Mouse (Mus musculus): ENCODE measurements at regions not wholly inside any gene's neighbourhood (a gene's known extent, or its start where the extent isn't known, plus 50 kb on each side); places are given as distances from the start of the nearest gene placed in this dataset.

GRCm38 (mm10) chr11:24693926-24694325, 616.1 kb downstream of the Bcl11a start:
- peak in 1 of 2 experiments; percentile 9 for DNase-seq

GRCm38 (mm10) chr11:24695010-24695720, 617.3 kb downstream of the Bcl11a start:
- DNase-seq: no peak

- DNase-seq: no peak
These were observed 618.7 kb downstream of the Bcl11a start for GRCm38 (mm10) chr11:24696561-24696960.

GRCm38 (mm10) chr11:24708790-24709189, 630.9 kb downstream of the Bcl11a start:
- peak; percentile 60 to 70 for DNase-seq

GRCm38 (mm10) chr11:24716539-24717287, 638.9 kb downstream of the Bcl11a start:
- DNase-seq: peak; percentile 41 to 52

- DNase-seq: no peak
These were observed 646.5 kb downstream of the Bcl11a start for GRCm38 (mm10) chr11:24724259-24724937.

- DNase-seq: peak; percentile 40 to 70
These were observed 648.5 kb downstream of the Bcl11a start for GRCm38 (mm10) chr11:24726331-24726730.

- DNase-seq: no peak
These were observed 649.5 kb downstream of the Bcl11a start for GRCm38 (mm10) chr11:24727404-24727803.

GRCm38 (mm10) chr11:24731431-24731830, 653.6 kb downstream of the Bcl11a start:
- no peak for DNase-seq

- DNase-seq: peak; percentile 28 to 30
These were observed 661.9 kb downstream of the Bcl11a start for GRCm38 (mm10) chr11:24739710-24740255.

- DNase-seq: no peak
These were observed 662.6 kb downstream of the Bcl11a start for GRCm38 (mm10) chr11:24740466-24740865.

GRCm38 (mm10) chr11:24742561-24742960, 664.7 kb downstream of the Bcl11a start:
- no peak for DNase-seq

GRCm38 (mm10) chr11:24743439-24743838, 665.6 kb downstream of the Bcl11a start:
- DNase-seq: no peak

GRCm38 (mm10) chr11:24745841-24746240, 668.0 kb downstream of the Bcl11a start:
- no peak for DNase-seq

GRCm38 (mm10) chr11:24750144-24750779, 672.4 kb downstream of the Bcl11a start:
- no peak for DNase-seq

GRCm38 (mm10) chr11:24758130-24758529, 680.3 kb downstream of the Bcl11a start:
- DNase-seq: no peak

- DNase-seq: no peak
These were observed 705.6 kb downstream of the Bcl11a start for GRCm38 (mm10) chr11:24783470-24783869.

GRCm38 (mm10) chr11:24789120-24789519, 711.3 kb downstream of the Bcl11a start:
- no peak for DNase-seq

- DNase-seq: peak; percentile 28 to 29
These were observed 717.8 kb downstream of the Bcl11a start for GRCm38 (mm10) chr11:24795510-24796211.

GRCm38 (mm10) chr11:24804623-24805023, 726.8 kb downstream of the Bcl11a start:
- DNase-seq: peak; percentile 17 to 20

- no peak for DNase-seq
These were observed 751.9 kb downstream of the Bcl11a start for GRCm38 (mm10) chr11:24829578-24830401.

Data from cerebellum, postnatal 10 days (tissue).